Mouse (Mus musculus): ENCODE data around the gene Akap11.
"Not testable (repeated sequence)": the region's sequence is repeated elsewhere in the genome, so short reads cannot be mapped to it uniquely, and the experiment has no call there.

Gene Akap11

GRCm38 (mm10) chr14:78536281-78537165 lies at the start of gene Akap11:
TSS of gene Akap11 (minus strand) at chr14:78536808.
- DNase-seq (ENCODE audit: low read depth, low spot score) = peak; percentile 99

GRCm38 (mm10) chr14:78584222-78584621 lies 47.6 kb upstream of the Akap11 start:
- peak; percentile 80 for DNase-seq (ENCODE audit: low read depth, low spot score)

- DNase-seq (ENCODE audit: low read depth, low spot score) = no peak
These were observed 46.6 kb upstream of the Akap11 start for GRCm38 (mm10) chr14:78583168-78583567.

- DNase-seq (ENCODE audit: low read depth, low spot score) = no peak
These were observed 39.3 kb upstream of the Akap11 start for GRCm38 (mm10) chr14:78575899-78576298.

GRCm38 (mm10) chr14:78568410-78568809 lies 31.8 kb upstream of the Akap11 start:
- no peak for DNase-seq (ENCODE audit: low read depth, low spot score)

- no peak for DNase-seq (ENCODE audit: low read depth, low spot score)
These were observed 29.8 kb upstream of the Akap11 start for GRCm38 (mm10) chr14:78566431-78566830.

- DNase-seq (ENCODE audit: low read depth, low spot score) = no peak
These were observed 27.7 kb upstream of the Akap11 start for GRCm38 (mm10) chr14:78564292-78564691.

- DNase-seq (ENCODE audit: low read depth, low spot score) = no peak
These were observed 26.6 kb upstream of the Akap11 start for GRCm38 (mm10) chr14:78563211-78563610.

GRCm38 (mm10) chr14:78562121-78562520 lies 25.5 kb upstream of the Akap11 start:
- no peak for DNase-seq (ENCODE audit: low read depth, low spot score)

- DNase-seq (ENCODE audit: low read depth, low spot score) = no peak
These were observed 22.4 kb upstream of the Akap11 start for GRCm38 (mm10) chr14:78559042-78559441.

GRCm38 (mm10) chr14:78554830-78555229 lies 18.2 kb upstream of the Akap11 start:
- DNase-seq (ENCODE audit: low read depth, low spot score) = not testable (repeated sequence)

- DNase-seq (ENCODE audit: low read depth, low spot score) = no peak
These were observed 17.1 kb upstream of the Akap11 start for GRCm38 (mm10) chr14:78553661-78554060.

GRCm38 (mm10) chr14:78548807-78549206 lies 12.2 kb upstream of the Akap11 start:
- DNase-seq (ENCODE audit: low read depth, low spot score) = no peak

GRCm38 (mm10) chr14:78541319-78541718 lies 4.7 kb upstream of the Akap11 start:
- DNase-seq (ENCODE audit: low read depth, low spot score) = peak; percentile 25

GRCm38 (mm10) chr14:78539821-78540220 lies 3.2 kb upstream of the Akap11 start:
- DNase-seq (ENCODE audit: low read depth, low spot score) = no peak

GRCm38 (mm10) chr14:78538572-78539320 lies 2.1 kb upstream of the Akap11 start:
- peak; percentile 69 for DNase-seq (ENCODE audit: low read depth, low spot score)

GRCm38 (mm10) chr14:78537551-78537950 lies 943 bp upstream of the Akap11 start:
- peak; percentile 72 for DNase-seq (ENCODE audit: low read depth, low spot score)

- peak; percentile 21 for DNase-seq (ENCODE audit: low read depth, low spot score)
These were observed 1.2 kb downstream of the Akap11 start for GRCm38 (mm10) chr14:78535366-78535765.

- DNase-seq (ENCODE audit: low read depth, low spot score) = no peak
These were observed 2.0 kb downstream of the Akap11 start for GRCm38 (mm10) chr14:78534651-78535050.

- no peak for DNase-seq (ENCODE audit: low read depth, low spot score)
These were observed 2.9 kb downstream of the Akap11 start for GRCm38 (mm10) chr14:78533701-78534100.

- no peak for DNase-seq (ENCODE audit: low read depth, low spot score)
These were observed 4.3 kb downstream of the Akap11 start for GRCm38 (mm10) chr14:78532345-78532744.

- DNase-seq (ENCODE audit: low read depth, low spot score) = no peak
These were observed 6.4 kb downstream of the Akap11 start for GRCm38 (mm10) chr14:78530256-78530655.

Data from brain, adult 2 months (tissue).